Mouse (Mus musculus) hindbrain, embryonic 14.5 days (tissue): Measurements from ENCODE around the gene Cntn5. TPM values are rescaled to one million over a fixed set of nuclear protein-coding genes. Genes with fewer than 3 reads are reported as not detected.

Source experiments
- ATAC-seq: fragments of 200-750 bp; cut with Nextera tagmentation; 2 replicates; pipeline ENCODE4 v1.8.0; 2017; ENCODE audit warnings: moderate number of reproducible peaks, mild to moderate bottlenecking, moderate TSS enrichment, moderate library complexity; ENCODE audit not compliant: low FRiP score
- DNase-seq: peaks from one replicate; pipeline ENCODE4 v3.0.0-alpha.2; 2015; ENCODE audit warnings: low spot score
- H3K27ac ChIP-seq: fragments of 300-500 bp; sonication (generic); 2 replicates; pipeline ENCODE4 v1.5.1; 2014; ENCODE audit warnings: mild to moderate bottlenecking, moderate library complexity
- H3K27me3 ChIP-seq: fragments of 300-500 bp; sonication (generic); 2 replicates; pipeline ENCODE4 v1.6.1; 2014; ENCODE audit warnings: mild to moderate bottlenecking, low read length, mixed read lengths; ENCODE audit not compliant: control insufficient read depth, insufficient read depth
- H3K36me3 ChIP-seq: fragments of 300-500 bp; sonication (generic); replicated peaks from 2 replicates; pipeline ENCODE4 v1.6.1; 2014; ENCODE audit not compliant: control insufficient read depth, insufficient read depth
- H3K4me1 ChIP-seq: fragments of 300-500 bp; sonication (generic); replicated peaks from 2 replicates; pipeline ENCODE4 v1.6.1; 2014; ENCODE audit warnings: antibody characterized with exemption, low read length, mixed read lengths; ENCODE audit not compliant: control insufficient read depth, insufficient read depth
- H3K4me2 ChIP-seq: fragments of 300-500 bp; sonication (generic); replicated peaks from 2 replicates; pipeline ENCODE4 v1.6.1; 2014; ENCODE audit warnings: mild to moderate bottlenecking, moderate library complexity
- H3K4me3 ChIP-seq: fragments of 300-500 bp; sonication (generic); replicated peaks from 2 replicates; pipeline ENCODE4 v1.5.1; 2014; ENCODE audit warnings: mild to moderate bottlenecking, low read length
- H3K9ac ChIP-seq: fragments of 300-500 bp; sonication (generic); 2 replicates; pipeline ENCODE4 v1.6.1; 2014
- H3K9me3 ChIP-seq: fragments of 300-500 bp; sonication (generic); 2 replicates; pipeline ENCODE4 v1.6.1; 2016; ENCODE audit warnings: low read length; ENCODE audit not compliant: control insufficient read depth
- WGBS: fragments of 180-500 bp; shearing (Covaris S2); extraction: QIAGEN DNeasy Blood & Tissue Kit; methylation state at CpG from one replicate; pipeline ENCODE4 v1.1.7; 2014; 5-methylcytosine and 5-hydroxymethylcytosine counted together
- polyA plus RNA-seq: library from polyadenylated mRNA; unstranded; fragments of >200 nt; fragmentation: Nextera tagmentation; extraction: Ambion mirVana; gene quantifications from 2 replicates; pipeline ENCODE4 v1.2.1, GENCODE M21; 2014

Cntn5 gene
- polyA plus RNA-seq, 1 experiment from 2014 or later, result 22.0 TPM

DNA sequence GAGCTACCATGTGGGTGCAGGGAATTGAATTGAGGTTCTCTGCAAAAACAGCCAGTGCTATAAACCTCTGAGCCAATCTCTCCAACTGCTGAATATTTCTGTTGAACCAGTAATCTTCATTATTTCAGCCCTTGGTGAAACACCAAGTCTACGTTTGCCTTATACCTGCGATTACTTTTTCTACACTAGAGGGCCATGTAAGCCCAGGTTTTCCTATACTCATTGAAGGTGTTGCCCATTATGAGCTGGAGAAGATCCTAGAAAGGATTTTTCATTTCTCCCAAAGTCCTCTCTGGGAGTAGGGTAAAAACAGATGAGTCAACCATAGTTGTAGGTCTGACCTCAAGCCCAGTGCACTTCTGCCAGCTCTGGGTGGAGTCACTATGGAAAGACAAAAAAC, 1105.0 kb downstream of the Cntn5 start:
- Histone ChIP-seq H3K36me3 (no peaks in the 10 kb centered on the region), H3K9ac (no peak overlapping the region), H3K27ac (no peak overlapping the region), H3K9me3 (no peaks in the 10 kb centered on the region), H3K4me2 (no peak overlapping the region), H3K27me3 (no peaks in the 10 kb centered on the region), H3K4me3 (no peak overlapping the region), H3K4me1 (no peaks in the 10 kb centered on the region)
- WGBS, result 89% methylated on average over 2 of the region's 2 CpGs
- ATAC-seq (no peak), DNase-seq (no peak)

DNA sequence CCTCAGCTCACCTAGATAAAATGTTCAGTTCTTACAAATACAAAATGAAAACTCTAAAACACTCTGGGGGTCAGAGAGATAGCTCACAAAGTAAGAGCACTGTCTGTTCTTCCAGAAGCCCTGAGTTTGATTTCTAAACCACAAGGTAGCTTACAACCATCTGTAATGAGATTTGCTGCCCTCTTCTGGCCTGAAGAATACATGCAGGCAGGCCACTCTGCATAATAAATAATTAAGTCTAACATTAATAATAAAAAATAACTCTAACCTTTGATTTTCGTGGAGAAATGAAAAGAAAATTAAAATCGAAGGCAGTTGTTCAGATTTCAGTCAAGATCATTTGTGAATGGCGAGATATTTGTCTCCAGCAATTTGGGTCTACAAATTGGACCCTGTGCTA, 1120.9 kb downstream of the Cntn5 start:
- Histone ChIP-seq H3K9me3 (no peaks in the 10 kb centered on the region), H3K27ac (no peak overlapping the region), H3K4me3 (no peak overlapping the region), H3K9ac (no peak overlapping the region), H3K36me3 (no peaks in the 10 kb centered on the region), H3K4me1 (no peaks in the 10 kb centered on the region), H3K4me2 (no peak overlapping the region), H3K27me3 (no peaks in the 10 kb centered on the region)
- DNase-seq (no peak), ATAC-seq (no peak)
- WGBS, result 64% methylated on average over 3 of the region's 3 CpGs

DNA sequence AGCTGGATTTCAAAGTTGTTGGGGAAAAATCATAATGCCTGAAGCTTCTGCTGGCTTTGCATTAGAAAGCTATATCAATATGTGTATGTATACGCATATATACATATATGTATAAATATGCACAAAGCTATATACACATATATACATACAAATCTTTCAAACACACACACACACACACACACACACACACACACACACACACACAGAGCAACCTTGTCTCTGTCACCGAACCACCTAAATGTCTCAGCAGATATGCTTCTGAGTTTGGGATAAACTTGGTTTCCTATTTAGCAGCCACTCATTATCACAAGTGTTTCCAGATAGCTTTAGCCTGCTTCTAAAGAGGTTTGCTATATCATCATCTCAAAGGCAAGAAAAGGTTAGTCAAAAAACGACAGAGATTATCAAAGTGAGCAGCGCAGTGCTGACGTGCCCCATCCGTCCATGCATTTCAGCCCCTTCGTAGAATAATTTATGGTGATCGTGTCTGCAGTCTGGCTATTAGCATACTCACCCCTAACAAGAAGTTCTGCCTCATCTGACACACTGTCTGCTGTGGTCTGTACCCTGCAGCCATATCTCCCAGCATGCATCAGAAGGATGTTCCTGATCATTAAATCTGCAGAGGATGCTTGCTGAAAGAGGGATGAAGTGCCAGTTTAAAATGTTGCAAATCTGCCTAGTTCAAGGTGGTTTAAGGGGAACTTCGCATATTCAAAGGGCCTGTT, 1123.3 kb downstream of the Cntn5 start:
- WGBS, result 59% methylated on average over 9 of the region's 9 CpGs
- no peak for DNase-seq
- H3K9ac ChIP-seq, result no peak overlapping the region
- no peak overlapping the region for H3K27ac ChIP-seq
- no peak overlapping the region for H3K4me3 ChIP-seq
- no peaks in the 10 kb centered on the region for H3K4me1 ChIP-seq
- ATAC-seq, result peak; percentile 83
- no peak overlapping the region for H3K4me2 ChIP-seq
- no peaks in the 10 kb centered on the region for H3K27me3 ChIP-seq
- no peaks in the 10 kb centered on the region for H3K9me3 ChIP-seq
- no peaks in the 10 kb centered on the region for H3K36me3 ChIP-seq

DNA sequence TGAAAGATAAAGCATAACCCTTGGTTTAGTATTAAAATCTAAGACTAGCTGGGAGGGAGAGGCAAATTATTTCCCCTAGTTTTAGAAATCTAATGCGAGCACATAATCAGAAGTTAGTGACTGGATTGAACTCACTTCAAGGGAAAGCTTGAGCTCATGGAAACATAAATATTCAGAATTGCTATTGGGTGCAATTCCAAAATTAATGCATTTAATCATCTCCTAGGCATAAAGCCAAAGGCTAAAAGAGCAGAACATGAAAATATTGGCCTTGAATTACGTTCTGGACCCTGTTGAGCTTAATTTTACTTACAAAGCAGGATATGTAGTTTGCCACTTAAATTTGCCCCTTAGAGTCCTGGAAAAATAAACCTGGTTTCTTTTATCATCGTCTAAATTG, 1124.9 kb downstream of the Cntn5 start:
- Histone ChIP-seq H3K4me3 (no peak overlapping the region), H3K4me1 (no peaks in the 10 kb centered on the region), H3K27ac (no peak overlapping the region), H3K36me3 (no peaks in the 10 kb centered on the region), H3K27me3 (no peaks in the 10 kb centered on the region), H3K4me2 (no peak overlapping the region), H3K9ac (no peak overlapping the region), H3K9me3 (no peaks in the 10 kb centered on the region)
- WGBS, result 73% methylated on average over 3 of the region's 3 CpGs
- ATAC-seq (no peak), DNase-seq (no peak)

DNA sequence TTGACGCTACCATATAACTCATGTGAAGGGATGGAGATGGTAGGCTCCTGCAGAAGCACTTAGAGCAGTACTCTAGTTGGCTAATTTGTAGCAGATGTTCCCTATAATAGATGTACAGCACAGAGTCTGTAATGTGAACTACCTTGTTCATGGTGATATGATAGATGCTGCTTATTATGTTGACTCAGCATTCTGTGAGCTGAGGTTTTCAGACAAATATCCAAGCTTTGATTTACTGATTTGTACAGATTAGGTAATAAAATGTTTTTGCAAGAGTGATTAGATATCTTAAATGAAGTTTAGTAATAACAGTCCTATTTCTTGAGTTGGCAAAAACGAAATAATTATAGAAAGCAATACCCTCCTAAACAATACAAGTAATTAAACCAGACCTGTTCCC, 1133.8 kb downstream of the Cntn5 start:
- Histone ChIP-seq H3K27ac (no peak overlapping the region), H3K4me1 (no peaks in the 10 kb centered on the region), H3K4me2 (no peak overlapping the region), H3K27me3 (no peaks in the 10 kb centered on the region), H3K9me3 (no peaks in the 10 kb centered on the region), H3K4me3 (no peak overlapping the region), H3K36me3 (no peaks in the 10 kb centered on the region), H3K9ac (no peak overlapping the region)
- no peak for DNase-seq
- WGBS, result 64% methylated on average over 2 of the region's 2 CpGs
- no peak for ATAC-seq

DNA sequence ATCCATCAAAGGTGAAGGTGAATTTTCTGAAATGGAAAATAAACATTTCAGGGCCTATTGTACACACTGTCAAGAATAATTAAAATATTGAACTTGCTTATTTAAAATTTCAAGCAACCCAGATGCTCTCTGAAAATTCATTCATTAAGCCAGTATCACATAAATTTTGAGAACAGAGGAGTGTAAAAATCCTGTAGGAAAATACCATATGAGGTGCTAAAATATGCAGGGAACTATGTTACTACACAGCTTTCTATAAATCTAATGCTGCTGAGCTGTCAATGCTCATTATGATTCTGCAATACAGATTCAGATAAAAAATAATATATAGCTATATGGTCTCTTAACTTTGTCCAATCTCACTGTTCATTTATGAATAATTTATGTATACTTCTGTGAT, 1134.9 kb downstream of the Cntn5 start:
- H3K9me3 ChIP-seq, result no peaks in the 10 kb centered on the region
- ATAC-seq (no peak), DNase-seq (no peak)

DNA sequence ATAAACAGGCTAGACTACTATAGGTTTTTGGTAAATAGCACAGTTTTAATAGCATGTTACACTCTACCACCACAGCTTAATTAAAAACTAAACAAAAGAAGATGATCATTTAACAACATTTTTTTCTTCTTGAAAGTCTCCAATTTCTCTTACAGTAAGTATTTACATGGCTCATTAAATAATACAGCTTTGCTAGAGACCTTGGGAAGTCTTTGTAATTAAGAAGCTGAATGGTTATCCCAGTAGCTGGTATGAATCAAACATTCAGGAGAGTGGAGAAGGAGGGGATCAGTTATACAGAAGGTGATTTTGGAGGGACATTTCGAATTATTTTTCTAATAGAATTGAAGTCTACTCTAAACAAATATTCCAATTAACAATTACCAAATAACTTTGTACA, 1186.4 kb downstream of the Cntn5 start:
- H3K4me3 ChIP-seq, result no peak overlapping the region
- no peak overlapping the region for H3K27ac ChIP-seq
- H3K4me2 ChIP-seq, result no peak overlapping the region
- ATAC-seq, result no peak
- no peak overlapping the region for H3K9ac ChIP-seq
- H3K36me3 ChIP-seq, result no peaks in the 10 kb centered on the region
- WGBS, result 74% methylated on average over 1 of the region's 1 CpGs
- DNase-seq, result no peak
- no peaks in the 10 kb centered on the region for H3K27me3 ChIP-seq
- H3K9me3 ChIP-seq, result no peaks in the 10 kb centered on the region
- H3K4me1 ChIP-seq, result no peaks in the 10 kb centered on the region

More for the DNA sequence above, 1134.9 kb downstream of the Cntn5 start:
- Histone ChIP-seq H3K9ac (no peak overlapping the region), H3K27ac (no peak overlapping the region), H3K4me1 (no peaks in the 10 kb centered on the region), H3K4me3 (no peak overlapping the region), H3K4me2 (no peak overlapping the region), H3K36me3 (no peaks in the 10 kb centered on the region), H3K27me3 (no peaks in the 10 kb centered on the region)

DNA sequence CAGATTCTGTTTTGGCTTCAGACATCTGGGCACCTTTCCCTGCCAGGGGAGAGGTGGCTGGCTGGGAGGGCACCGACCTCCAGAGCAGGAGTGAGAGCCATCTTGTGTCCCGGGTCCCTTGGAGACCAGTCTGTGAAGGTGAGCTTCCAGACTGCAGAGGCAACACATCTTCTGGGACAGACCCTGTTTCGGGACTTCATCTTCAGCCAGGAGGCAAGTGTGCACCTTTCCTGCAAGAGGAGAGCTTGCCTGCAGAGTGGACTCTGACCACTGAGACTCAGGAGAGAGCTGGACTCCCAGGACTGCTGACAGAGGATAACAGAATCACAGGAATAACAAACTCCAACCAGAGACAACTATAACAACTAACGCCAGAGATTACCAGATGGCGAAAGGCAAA, 1195.9 kb downstream of the Cntn5 start:
- H3K36me3 ChIP-seq, result no peaks in the 10 kb centered on the region

DNA sequence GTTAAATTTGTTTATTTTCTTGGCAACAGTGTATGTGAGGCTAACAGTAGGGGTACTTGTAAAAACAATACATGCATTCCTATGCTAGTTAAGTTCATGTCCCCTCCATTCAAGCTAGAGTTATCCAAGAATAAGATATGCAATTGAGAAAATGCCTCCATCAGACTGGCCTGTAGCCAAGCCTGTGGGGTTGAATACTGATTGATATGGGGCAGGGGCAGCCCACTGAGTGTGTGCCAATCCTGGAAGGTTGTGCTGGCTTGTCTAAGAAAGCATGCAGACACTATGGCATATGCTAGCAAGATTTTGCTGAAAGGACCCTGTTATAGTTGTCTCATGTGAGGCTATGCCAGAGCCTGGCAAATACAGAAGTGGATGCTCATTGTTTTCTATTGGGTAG, 1196.8 kb downstream of the Cntn5 start:
- H3K4me1 ChIP-seq, result no peaks in the 10 kb centered on the region
- H3K4me3 ChIP-seq, result no peak overlapping the region
- H3K9ac ChIP-seq, result no peak overlapping the region
- no peak overlapping the region for H3K4me2 ChIP-seq
- H3K27ac ChIP-seq, result no peak overlapping the region
- DNase-seq (peak; percentile 55), ATAC-seq (peak; percentile 85; the same call in 1 of the 2 replicates)
- H3K9me3 ChIP-seq, result no peaks in the 10 kb centered on the region
- no peaks in the 10 kb centered on the region for H3K36me3 ChIP-seq
- H3K27me3 ChIP-seq, result no peaks in the 10 kb centered on the region

More for the DNA sequence above, 1195.9 kb downstream of the Cntn5 start:
- ATAC-seq (no peak), DNase-seq (no peak)
- Histone ChIP-seq H3K27me3 (no peaks in the 10 kb centered on the region), H3K4me3 (no peak overlapping the region), H3K4me2 (no peak overlapping the region), H3K27ac (no peak overlapping the region), H3K9ac (no peak overlapping the region), H3K4me1 (no peaks in the 10 kb centered on the region), H3K9me3 (no peaks in the 10 kb centered on the region)
- WGBS, result 91% methylated on average over 5 of the region's 5 CpGs

DNA sequence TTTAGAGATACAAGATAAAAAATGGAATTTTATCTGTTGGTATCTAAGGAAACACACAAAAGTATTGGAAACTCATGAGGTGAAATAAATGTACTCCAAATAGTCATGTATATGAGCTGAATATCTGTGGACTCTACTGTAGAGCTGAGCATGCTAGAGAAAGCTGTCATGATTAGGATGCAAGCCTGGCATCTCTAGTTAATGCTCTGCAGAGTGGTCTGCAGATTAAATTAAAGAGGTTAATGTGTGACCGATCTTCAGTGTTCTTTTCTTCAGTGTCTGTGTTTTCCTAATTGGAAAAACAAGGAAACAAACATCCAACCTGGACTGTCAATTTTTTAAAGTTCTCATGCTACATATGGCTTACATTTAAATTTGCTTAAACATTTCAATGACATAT, 1199.4 kb downstream of the Cntn5 start:
- ATAC-seq, result no peak
- Histone ChIP-seq H3K9me3 (no peaks in the 10 kb centered on the region), H3K4me2 (no peak overlapping the region), H3K36me3 (no peaks in the 10 kb centered on the region), H3K27me3 (no peaks in the 10 kb centered on the region), H3K9ac (no peak overlapping the region), H3K27ac (no peak overlapping the region), H3K4me1 (no peaks in the 10 kb centered on the region), H3K4me3 (no peak overlapping the region)
- DNase-seq, result no peak
- WGBS, result 93% methylated on average over 1 of the region's 1 CpGs
